Mouse (Mus musculus) G1E (cell line): Measurements from ENCODE around the gene Gxylt1. TPM values are rescaled to one million over a fixed set of nuclear protein-coding genes. Genes with fewer than 3 reads are reported as not detected.

Experiments
- ATAC-seq: 2 replicates; pipeline ENCODE4 v1.8.0; 2016; ENCODE audit warnings: mild to moderate bottlenecking; ENCODE audit not compliant: insufficient number of reproducible peaks, poor library complexity, low FRiP score, severe bottlenecking; ENCODE audit errors: extremely low read depth
- DNase-seq: peaks from one replicate; pipeline ENCODE4 v3.0.0; 2012; ENCODE audit warnings: low spot score
- H3K27me3 ChIP-seq: 2 replicates; pipeline ENCODE4 v1.6.1; 2012; ENCODE audit warnings: mild to moderate bottlenecking, low read length, inconsistent platforms; ENCODE audit not compliant: insufficient read depth
- H3K36me3 ChIP-seq: replicated peaks from 2 replicates; pipeline ENCODE3; 2012; ENCODE audit warnings: mild to moderate bottlenecking, inconsistent platforms
- H3K4me1 ChIP-seq: 2 replicates; pipeline ENCODE4 v1.6.1; 2012; ENCODE audit warnings: low read depth, low read length, inconsistent platforms, mixed read lengths; ENCODE audit not compliant: insufficient read depth
- H3K4me3 ChIP-seq: 2 replicates; pipeline ENCODE4 v1.5.1; 2012; ENCODE audit warnings: low read depth, mild to moderate bottlenecking, inconsistent platforms, low read length, moderate library complexity, mixed read lengths
- H3K9me3 ChIP-seq: replicated peaks from 2 replicates; pipeline ENCODE4 v1.6.1; 2012; ENCODE audit warnings: inconsistent platforms
- CTCF ChIP-seq: IDR thresholded peaks from 2 replicates; pipeline ENCODE4 v1.5.1; 2012; ENCODE audit warnings: low read depth, low read length, inconsistent platforms, mixed read lengths
- GATA1 ChIP-seq: IDR thresholded peaks from 2 replicates; pipeline ENCODE4 v1.6.1; 2012; ENCODE audit warnings: borderline replicate concordance, low read length, inconsistent platforms, mixed read lengths
- GATA2 ChIP-seq: IDR thresholded peaks from 2 replicates; pipeline ENCODE4 v1.6.1; 2012; ENCODE audit warnings: low read depth, low read length, inconsistent platforms, borderline replicate concordance
- POLR2AphosphoS5 ChIP-seq: IDR thresholded peaks from 2 replicates; pipeline ENCODE4 v1.6.1; 2012; ENCODE audit warnings: low read depth, low read length, inconsistent platforms; ENCODE audit not compliant: insufficient replicate concordance
- TAL1 ChIP-seq: conservative IDR thresholded peaks from 2 replicates; pipeline ENCODE4 v1.6.1; 2012; ENCODE audit warnings: low read depth, low read length, inconsistent platforms, mixed read lengths
- polyA plus RNA-seq: library from polyadenylated mRNA; stranded (reverse); fragments of >175 nt; gene quantifications from 2 replicates; pipeline ENCODE4 v1.2.3, GENCODE M21; 2012
- total RNA-seq, 2 experiments: library from RNA; stranded (forward) in 1 of 2; stranded (reverse) in 1 of 2; fragments of 200-1000 nt in 1 of 2; fragments of >200 nt in 1 of 2; fragmentation: Nextera tagmentation in 1 of 2; gene quantifications; 2 replicates each; pipeline ENCODE4 v1.2.3; 2014 to 2017

Gene Gxylt1
- total and polyA plus RNA-seq, 3 experiments = 3.2 to 21.0 (median 18.4) TPM

DNA sequence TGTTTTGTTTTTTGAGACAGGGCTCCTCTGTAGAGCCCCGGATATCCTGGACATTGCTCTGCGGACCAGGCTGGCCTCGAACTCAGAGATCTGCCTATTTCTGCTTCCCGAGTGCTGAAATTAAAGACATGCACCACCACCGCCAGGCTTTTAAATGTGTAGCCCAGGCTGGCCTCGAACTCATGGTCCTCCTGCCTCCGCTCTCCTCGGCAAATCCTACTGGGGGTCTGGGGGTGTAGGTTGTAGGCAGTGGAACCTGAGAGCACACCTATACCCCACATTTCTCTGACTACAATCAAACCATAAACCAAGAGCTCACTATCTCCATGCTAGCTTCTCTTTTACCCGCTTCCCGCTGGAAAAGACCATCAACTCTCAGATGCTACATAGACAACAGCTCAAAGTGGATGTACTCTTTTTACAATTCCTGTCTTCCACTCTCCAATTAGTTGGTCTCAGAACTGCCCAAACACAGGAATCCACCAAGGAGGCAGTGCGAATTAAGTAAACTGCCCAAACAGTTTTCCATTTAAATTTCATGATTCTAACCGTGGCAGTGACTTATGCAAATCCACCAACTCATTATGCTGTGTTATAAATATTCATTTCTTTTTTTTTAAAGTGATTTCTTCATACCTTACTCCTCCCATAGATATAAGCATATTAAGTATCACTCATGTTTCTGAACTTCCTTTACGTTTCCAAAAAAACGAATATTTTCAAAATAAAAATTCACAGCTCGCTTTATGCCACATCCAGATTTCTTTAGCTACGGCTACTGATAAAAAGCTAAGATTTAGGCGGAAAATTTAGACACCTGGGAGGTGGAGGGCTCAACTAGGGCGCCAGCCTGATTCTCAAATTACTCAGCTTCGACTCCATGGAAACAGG is 946 bp downstream of the Gxylt1 start:
- no peak for ATAC-seq
- H3K4me1 ChIP-seq = peaks cover 43% of the 10 kb centered on the region
- H3K4me3 ChIP-seq = peak overlapping the region; percentile 87
- TF ChIP-seq CTCF = no peak
- TF ChIP-seq POLR2AphosphoS5 = no peak
- no peak for TF ChIP-seq TAL1
- TF ChIP-seq GATA2 = no peak
- TF ChIP-seq GATA1 = no peak
- H3K36me3 ChIP-seq = peaks cover 34% of the 10 kb centered on the region
- no peak for DNase-seq
- H3K27me3 ChIP-seq = no peaks in the 10 kb centered on the region
- H3K9me3 ChIP-seq = no peaks in the 10 kb centered on the region

DNA sequence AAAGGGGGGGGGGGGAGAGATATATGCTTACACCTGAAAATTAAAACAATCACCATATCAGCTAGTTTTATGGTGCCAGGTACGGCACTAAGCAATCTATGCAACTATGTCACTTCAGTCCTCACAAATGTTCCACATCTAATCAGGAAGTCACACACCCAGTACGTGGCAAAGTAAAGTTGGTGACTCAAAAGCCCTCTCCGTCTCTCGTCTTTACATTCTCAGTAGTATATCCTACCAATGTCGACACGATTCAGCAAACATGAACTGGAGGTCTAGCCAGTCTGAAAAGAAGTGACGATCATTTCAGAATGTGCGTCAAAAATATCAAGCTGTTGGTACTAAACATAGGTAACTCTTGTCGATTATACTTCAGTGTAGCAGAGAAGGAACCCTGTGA is 2.0 kb downstream of the Gxylt1 start:
- Histone ChIP-seq H3K27me3 (no peaks in the 10 kb centered on the region), H3K4me1 (peaks cover 47% of the 10 kb centered on the region), H3K9me3 (no peaks in the 10 kb centered on the region), H3K4me3 (no peak overlapping the region), H3K36me3 (peaks cover 38% of the 10 kb centered on the region)
- ATAC-seq = no peak
- no peak for DNase-seq
- TF ChIP-seq POLR2AphosphoS5 = no peak
- no peak for TF ChIP-seq GATA2
- no peak for TF ChIP-seq TAL1
- TF ChIP-seq GATA1 = no peak
- TF ChIP-seq CTCF = no peak

DNA sequence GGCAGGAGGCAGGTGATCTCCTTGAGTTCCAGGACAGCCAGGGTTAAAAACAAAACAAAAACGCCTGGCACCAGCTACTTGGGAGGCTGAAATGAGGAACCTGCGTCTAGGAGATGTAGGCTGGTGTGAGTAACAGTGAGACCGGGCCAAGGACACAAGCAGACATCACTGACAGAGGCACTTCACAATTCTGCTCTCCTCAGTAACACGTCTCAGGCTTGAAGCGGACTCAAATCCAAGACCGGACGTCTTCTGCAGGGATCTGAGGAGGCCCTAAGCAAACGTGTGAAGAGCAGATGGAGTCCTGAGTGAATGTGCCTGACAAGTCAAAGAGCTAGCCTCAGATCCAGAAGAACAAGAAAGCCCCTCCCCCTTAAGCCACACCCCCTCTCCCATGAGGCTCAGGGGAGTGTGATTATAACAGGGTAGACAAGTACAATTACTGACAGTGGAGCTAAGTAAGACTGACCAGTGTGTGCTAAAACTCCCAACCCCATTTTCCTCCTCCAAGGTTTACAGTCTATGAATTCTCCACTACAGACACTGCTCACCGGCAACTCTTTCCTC is 4.6 kb downstream of the Gxylt1 start:
- ATAC-seq (no peak), DNase-seq (no peak)
- H3K4me3 ChIP-seq = no peak overlapping the region
- TF ChIP-seq TAL1 (no peak), GATA1 (no peak), GATA2 (no peak), POLR2AphosphoS5 (no peak), CTCF (no peak)
- no peaks in the 10 kb centered on the region for H3K9me3 ChIP-seq
- no peaks in the 10 kb centered on the region for H3K27me3 ChIP-seq
- H3K4me1 ChIP-seq = peaks cover 38% of the 10 kb centered on the region
- peaks cover 46% of the 10 kb centered on the region for H3K36me3 ChIP-seq

DNA sequence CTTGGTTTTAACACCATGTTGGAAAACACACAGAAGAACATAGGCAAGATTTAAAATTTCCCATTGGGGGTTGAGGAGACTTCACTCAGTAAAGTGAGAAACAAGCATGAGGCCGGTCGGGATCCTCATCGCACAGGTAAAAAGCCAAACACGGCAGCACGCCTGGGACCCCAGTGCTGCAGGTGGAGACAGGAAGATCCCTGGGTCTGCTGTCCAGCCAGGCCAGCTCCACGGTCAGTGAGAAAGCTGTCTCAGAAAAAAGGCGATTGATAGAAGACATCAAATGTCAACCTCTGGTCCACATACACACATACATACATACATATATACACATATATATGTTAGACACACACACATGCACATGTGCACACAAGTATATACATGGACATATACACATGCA is 5.4 kb downstream of the Gxylt1 start:
- H3K36me3 ChIP-seq = peaks cover 54% of the 10 kb centered on the region
- TF ChIP-seq GATA2 (no peak), TAL1 (no peak), POLR2AphosphoS5 (no peak), CTCF (no peak), GATA1 (no peak)
- H3K27me3 ChIP-seq = no peaks in the 10 kb centered on the region
- peaks cover 42% of the 10 kb centered on the region for H3K4me1 ChIP-seq
- ATAC-seq = no peak
- no peaks in the 10 kb centered on the region for H3K9me3 ChIP-seq
- DNase-seq = no peak
- H3K4me3 ChIP-seq = no peak overlapping the region

DNA sequence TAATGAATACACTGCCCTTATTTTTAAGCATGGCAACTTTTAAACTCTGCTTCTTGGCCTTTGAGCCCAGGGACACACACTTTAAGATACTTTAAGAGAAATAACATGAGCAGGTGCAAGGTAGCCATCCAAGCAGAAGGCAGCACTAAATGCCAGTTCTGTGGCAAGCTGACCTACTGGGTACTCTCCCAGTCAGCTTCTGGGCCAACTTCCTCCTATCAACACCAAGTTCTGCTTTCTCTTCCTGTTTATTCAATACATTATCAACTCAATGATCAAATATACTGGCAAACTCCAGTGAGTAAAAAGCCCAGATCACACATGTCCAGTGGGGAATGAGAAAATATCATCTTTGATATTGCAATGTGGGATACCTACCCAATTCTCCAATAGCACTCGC is 7.0 kb downstream of the Gxylt1 start:
- peaks cover 66% of the 10 kb centered on the region for H3K36me3 ChIP-seq
- DNase-seq (no peak), ATAC-seq (0 out of 2 replicates have a peak, but pooled peaks have one; percentile 29)
- peaks cover 32% of the 10 kb centered on the region for H3K4me1 ChIP-seq
- TF ChIP-seq GATA2 (no peak), TAL1 (no peak), GATA1 (no peak), CTCF (no peak), POLR2AphosphoS5 (no peak)
- no peaks in the 10 kb centered on the region for H3K9me3 ChIP-seq
- no peak overlapping the region for H3K4me3 ChIP-seq
- H3K27me3 ChIP-seq = no peaks in the 10 kb centered on the region

DNA sequence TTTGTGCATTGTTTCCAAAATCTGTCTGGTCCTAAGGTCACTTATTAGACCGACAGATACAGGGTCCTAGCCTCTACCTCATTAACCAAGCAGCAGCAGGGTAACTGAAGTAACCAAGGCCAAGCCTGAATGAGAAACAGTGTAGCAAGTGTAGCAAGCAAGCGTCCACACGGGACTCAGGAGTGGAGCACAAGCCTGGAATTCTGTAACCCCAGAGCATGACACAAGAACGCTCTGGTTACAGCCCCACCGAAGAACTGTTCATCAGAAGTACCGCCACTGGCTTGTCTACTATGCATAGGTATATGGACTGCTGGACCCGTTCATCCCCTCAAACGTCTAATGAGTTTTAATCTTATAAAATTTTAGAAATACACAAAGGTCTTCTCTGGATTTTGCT is 7.5 kb downstream of the Gxylt1 start:
- Histone ChIP-seq H3K4me3 (no peak overlapping the region), H3K9me3 (no peaks in the 10 kb centered on the region), H3K4me1 (peaks cover 27% of the 10 kb centered on the region), H3K27me3 (no peaks in the 10 kb centered on the region), H3K36me3 (peaks cover 67% of the 10 kb centered on the region)
- no peak for DNase-seq
- ATAC-seq = no peak
- no peak for TF ChIP-seq GATA2
- TF ChIP-seq GATA1 = no peak
- no peak for TF ChIP-seq TAL1
- TF ChIP-seq POLR2AphosphoS5 = no peak
- no peak for TF ChIP-seq CTCF
